Comparison of ENCODE assay signal across 8 mouse cellular contexts in the genomic region with DNA sequence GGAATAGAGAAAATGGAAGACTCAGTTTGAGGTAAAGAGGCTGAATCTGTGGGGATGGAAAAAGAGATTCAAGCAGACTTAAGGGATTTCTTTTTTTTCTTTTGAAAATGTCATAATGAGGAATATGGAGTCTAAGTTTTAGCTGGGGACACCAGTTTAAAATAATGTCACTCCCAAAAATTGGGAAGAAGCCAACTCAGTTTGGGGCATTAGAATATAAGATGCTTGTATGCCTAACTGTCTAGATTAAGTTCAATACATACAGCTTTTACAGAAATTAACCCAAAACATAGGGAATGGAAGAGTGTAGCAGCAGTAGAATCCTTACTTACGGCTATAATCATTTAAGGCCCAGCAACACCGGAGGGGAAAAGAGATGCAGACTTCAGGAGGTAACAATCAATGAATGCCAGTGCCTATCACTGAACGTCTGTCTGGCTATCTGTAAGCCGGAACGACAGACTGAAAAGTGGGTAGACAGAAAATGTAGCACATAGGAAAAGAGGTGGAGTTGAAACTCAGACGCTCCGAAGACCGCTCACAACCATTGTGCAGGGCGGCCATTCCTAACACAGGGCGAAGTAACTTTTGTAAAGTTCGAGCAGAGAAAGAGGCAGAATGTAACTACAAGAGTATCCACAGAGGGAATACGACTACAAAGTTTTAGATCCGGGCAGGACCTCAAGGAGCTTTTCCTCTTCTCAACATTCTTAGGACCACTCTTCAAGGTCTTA. TPM values are rescaled to one million over a fixed set of nuclear protein-coding genes. Genes with fewer than 3 reads are reported as not detected.
DNase-seq lines count a peak whose midpoint lies in the region; ATAC-seq lines count a peak whose summit lies in the region.

No protein-coding gene starts in this region.

- DNase-seq in kidney, postnatal 25 days: no peak
- DNase-seq in Muller cell, postnatal 12 days (ENCODE audit: inconsistent ontology term): peak; percentile 39
- no peak for DNase-seq in left cerebral cortex, postnatal 4 days
- DNase-seq in left cerebral cortex, adult 9 months (ENCODE audit: low spot score in 2 of 2): no peak
- no peak for DNase-seq in urinary bladder, postnatal 25 days (ENCODE audit: low spot score)

- peak overlapping the region; percentile 74 for H3K4me2 ChIP-seq in kidney, embryonic 15.5 days
- H3K4me2 ChIP-seq in forebrain, embryonic 16.5 days (ENCODE audit: low read length): peak overlapping the region; percentile 59

- peaks cover 31% of the 10 kb centered on the region for H3K4me1 ChIP-seq in kidney, embryonic 15.5 days
- H3K4me1 ChIP-seq in forebrain, embryonic 16.5 days (replicated peaks; ENCODE audit: control insufficient read depth, insufficient read depth, low read length): peaks cover 31% of the 10 kb centered on the region

- peak overlapping the region; percentile 97 for H3K27ac ChIP-seq in kidney, embryonic 15.5 days
- H3K27ac ChIP-seq in forebrain, embryonic 16.5 days (ENCODE audit: low read length): no peak overlapping the region

- H3K27me3 ChIP-seq in kidney, embryonic 15.5 days: no peaks in the 10 kb centered on the region
- no peaks in the 10 kb centered on the region for H3K27me3 ChIP-seq in forebrain, embryonic 16.5 days (replicated peaks; ENCODE audit: control insufficient read depth, insufficient read depth, low read length)

- peak overlapping the region; percentile 96 for H3K4me3 ChIP-seq in kidney, embryonic 15.5 days (replicated peaks)
- peak overlapping the region; percentile 90 for H3K4me3 ChIP-seq in forebrain, embryonic 16.5 days (replicated peaks; ENCODE audit: low read length)

- peaks cover 21% of the 10 kb centered on the region for H3K36me3 ChIP-seq in kidney, embryonic 15.5 days
- no peaks in the 10 kb centered on the region for H3K36me3 ChIP-seq in forebrain, embryonic 16.5 days (ENCODE audit: control insufficient read depth, insufficient read depth)

- no peaks in the 10 kb centered on the region for H3K9me3 ChIP-seq in kidney, embryonic 15.5 days (replicated peaks)
- H3K9me3 ChIP-seq in forebrain, embryonic 16.5 days (ENCODE audit: control insufficient read depth, low read length): no peaks in the 10 kb centered on the region

- intact Hi-C loops in left cerebral cortex, postnatal 4 days (cut with DNase I): no loop called here

- ATAC-seq in kidney, embryonic 15.5 days (replicated peaks; ENCODE audit: low FRiP score): no peak
- no peak for ATAC-seq in forebrain, embryonic 16.5 days
- ATAC-seq in megakaryocyte-erythroid progenitor cell, adult 5-6 weeks (replicated peaks; ENCODE audit: low FRiP score, low TSS enrichment, poor library complexity, severe bottlenecking): peak; percentile 22

- 1% methylated on average over 13 of the region's 13 CpGs for WGBS in kidney, embryonic 15.5 days
- 1% methylated on average over 13 of the region's 13 CpGs for WGBS in forebrain, embryonic 16.5 days

- H3K9ac ChIP-seq in kidney, embryonic 15.5 days: peak overlapping the region; percentile 84
- peak overlapping the region; percentile 55 for H3K9ac ChIP-seq in forebrain, embryonic 16.5 days (replicated peaks; ENCODE audit: low read depth, low read length)

RNA-seq across cellular contexts. Expression of gene Dtl, which starts 1.3 kb away (rescaled TPM):
- polyA plus RNA-seq in kidney, embryonic 15.5 days (2015; fragmentation: Nextera tagmentation; extraction: Ambion mirVana): 59.7 and 60.1 TPM in 2 replicates
- polyA plus RNA-seq in forebrain, embryonic 16.5 days (2015; fragmentation: Nextera tagmentation; extraction: Ambion mirVana): 19.9 and 20.6 TPM in 2 replicates
- total RNA-seq in megakaryocyte-erythroid progenitor cell, adult 5-6 weeks (2014; fragmentation: Nextera tagmentation): 109 TPM in 2 replicates
- total RNA-seq in megakaryocyte-erythroid progenitor cell, adult 5-6 weeks (2017): 83.5 and 88.3 TPM in 2 replicates
- total RNA-seq in left cerebral cortex, postnatal 4 days (2021): 1 to 10 TPM; 4.2 to 4.9 TPM

RNA-seq across cellular contexts. Expression of gene Ints7, which starts 1.4 kb away (rescaled TPM):
- polyA plus RNA-seq in kidney, embryonic 15.5 days (2015; fragmentation: Nextera tagmentation; extraction: Ambion mirVana): 65.2 and 71.2 TPM in 2 replicates
- polyA plus RNA-seq in forebrain, embryonic 16.5 days (2015; fragmentation: Nextera tagmentation; extraction: Ambion mirVana): 49.0 and 53.0 TPM in 2 replicates
- 74.9 and 91.0 TPM in 2 replicates for total RNA-seq in megakaryocyte-erythroid progenitor cell, adult 5-6 weeks (2014; fragmentation: Nextera tagmentation)
- total RNA-seq in megakaryocyte-erythroid progenitor cell, adult 5-6 weeks (2017): 78.2 and 79.8 TPM in 2 replicates
- 10 to 100 TPM; 38.6 to 39.5 TPM for total RNA-seq in left cerebral cortex, postnatal 4 days (2021)

Comparison
In these comparisons a context has a peak if more than half of its experiments do, and no peak if none do; other contexts are left out.
1. RNA of gene Dtl, which starts 1.3 kb away (total RNA-seq): 83.5 to 109 TPM in megakaryocyte-erythroid progenitor cell, adult 5-6 weeks; 4.2 to 4.9 TPM in left cerebral cortex, postnatal 4 days; every median in the first group is over 10 times any median in the second.